Mouse (Mus musculus) adrenal gland, postnatal 0 days (tissue): ENCODE results near the gene Dctd. TPM values are rescaled to one million over a fixed set of nuclear protein-coding genes. Genes with fewer than 3 reads are reported as not detected.

Source experiments
- polyA plus RNA-seq: library from polyadenylated mRNA; unstranded; fragments of >200 nt; fragmentation: Nextera tagmentation; extraction: Ambion mirVana; gene quantifications from 2 replicates; pipeline ENCODE4 v1.2.1, GENCODE M21; 2015

Dctd gene
- polyA plus RNA-seq = 2.8 and 9.0 TPM in 2 replicates

DNA sequence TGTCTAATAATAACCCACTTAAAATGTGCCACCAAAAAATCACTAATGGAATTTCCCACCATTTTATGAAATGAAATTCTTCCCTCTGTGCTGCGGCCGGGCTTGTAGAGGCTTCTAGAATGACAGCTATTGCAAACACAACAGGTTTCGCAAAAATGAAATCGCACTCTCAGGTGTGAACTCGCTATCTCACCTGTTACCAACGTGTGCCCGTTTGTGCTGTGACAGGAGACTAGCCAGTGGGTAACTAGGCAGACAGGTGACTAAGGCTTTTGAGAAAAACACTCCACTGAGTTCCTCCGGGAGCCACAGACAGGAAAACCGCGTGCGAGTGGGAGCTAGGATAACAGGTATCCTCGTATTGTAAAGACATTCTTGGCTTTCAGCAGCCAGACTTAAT lies at the start of gene Dctd:
Dctd (plus strand) TSS at position 301 of the 400 bp plus-strand sequence.

Other genes with a start within 250 kb of the Dctd start
- gene Wwc2, start 108.2 kb upstream of the Dctd start, polyA plus RNA-seq = 7.0 and 9.0 TPM in 2 replicates